Mouse (Mus musculus) olfactory bulb, adult 2 months (tissue): ENCODE results near the gene Clrn1. TPM values are rescaled to one million over a fixed set of nuclear protein-coding genes. Genes with fewer than 3 reads are reported as not detected.
"Not testable (repeated sequence)": the region's sequence is repeated elsewhere in the genome, so short reads cannot be mapped to it uniquely, and the experiment has no call there.

Experiments used
- H3K27ac ChIP-seq: fragments of 200-500 bp; 2 replicates; pipeline ENCODE4 v1.5.1; 2012; ENCODE audit warnings: low read depth, low read length; ENCODE audit not compliant: insufficient read depth
- H3K4me1 ChIP-seq: fragments of 200-500 bp; 2 replicates; pipeline ENCODE4 v1.6.1; 2012; ENCODE audit warnings: low read length; ENCODE audit not compliant: control insufficient read depth, insufficient read depth
- H3K4me3 ChIP-seq: fragments of 200-500 bp; 2 replicates; pipeline ENCODE4 v1.5.1; 2012; ENCODE audit warnings: mild to moderate bottlenecking, low read depth, low read length, moderate library complexity; ENCODE audit not compliant: insufficient read depth
- CTCF ChIP-seq: fragments of 200-500 bp; IDR thresholded peaks from 2 replicates; pipeline ENCODE4 v1.5.1; 2012; ENCODE audit warnings: low read depth, mild to moderate bottlenecking, low read length, moderate library complexity; ENCODE audit not compliant: insufficient read depth
- POLR2A ChIP-seq: fragments of 200-500 bp; IDR thresholded peaks from 2 replicates; pipeline ENCODE4 v1.6.1; 2012; ENCODE audit warnings: mild to moderate bottlenecking, low read depth, low read length, moderate library complexity; ENCODE audit not compliant: insufficient read depth
- WGBS: fragments of 180-500 bp; shearing (Covaris S2); methylation state at CpG from one replicate; pipeline ENCODE4 v1.1.7; 2018; 5-methylcytosine and 5-hydroxymethylcytosine counted together
- polyA plus RNA-seq: library from polyadenylated mRNA; stranded (reverse); fragments of >200 nt; gene quantifications from 2 replicates; pipeline ENCODE4 v1.2.4, GENCODE M21; 2012; ENCODE audit warnings: low replicate concordance; ENCODE audit not compliant: missing spikeins, insufficient read depth, insufficient read length

The Clrn1 gene
- polyA plus RNA-seq, 1 experiment, result not detected

- TF ChIP-seq CTCF (no peak), POLR2A (no peak)
- 67% methylated on average over 3 of the region's 3 CpGs for WGBS
- Histone ChIP-seq H3K4me3 (no peak overlapping the region), H3K27ac (no peak overlapping the region), H3K4me1 (peaks cover 3% of the 10 kb centered on the region; the same call in 1 of the 2 replicates)
Observed at GRCm38 (mm10) chr3:58889670-58890069, 4.5 kb upstream of the Clrn1 start.

- 86% methylated on average over 7 of the region's 7 CpGs for WGBS
- Histone ChIP-seq H3K4me3 (no peak overlapping the region), H3K4me1 (peaks cover 4% of the 10 kb centered on the region; the same call in 1 of the 2 replicates), H3K27ac (no peak overlapping the region)
- TF ChIP-seq POLR2A, result no peak
- no peak for TF ChIP-seq CTCF
Observed at GRCm38 (mm10) chr3:58888131-58888715, 3.1 kb upstream of the Clrn1 start.

- no peak overlapping the region for H3K27ac ChIP-seq
- TF ChIP-seq CTCF (no peak), POLR2A (no peak)
- 82% methylated on average over 10 of the region's 10 CpGs for WGBS
- H3K4me1 ChIP-seq, result peaks cover 4% of the 10 kb centered on the region; the same call in 1 of the 2 replicates
- H3K4me3 ChIP-seq, result no peak overlapping the region
Observed at GRCm38 (mm10) chr3:58887719-58888118, 2.6 kb upstream of the Clrn1 start.

- TF ChIP-seq POLR2A (no peak), CTCF (no peak)
- H3K4me1 ChIP-seq, result peaks cover 4% of the 10 kb centered on the region; the same call in 1 of the 2 replicates
Observed at GRCm38 (mm10) chr3:58883511-58883907, 1.6 kb downstream of the Clrn1 start.

DNA sequence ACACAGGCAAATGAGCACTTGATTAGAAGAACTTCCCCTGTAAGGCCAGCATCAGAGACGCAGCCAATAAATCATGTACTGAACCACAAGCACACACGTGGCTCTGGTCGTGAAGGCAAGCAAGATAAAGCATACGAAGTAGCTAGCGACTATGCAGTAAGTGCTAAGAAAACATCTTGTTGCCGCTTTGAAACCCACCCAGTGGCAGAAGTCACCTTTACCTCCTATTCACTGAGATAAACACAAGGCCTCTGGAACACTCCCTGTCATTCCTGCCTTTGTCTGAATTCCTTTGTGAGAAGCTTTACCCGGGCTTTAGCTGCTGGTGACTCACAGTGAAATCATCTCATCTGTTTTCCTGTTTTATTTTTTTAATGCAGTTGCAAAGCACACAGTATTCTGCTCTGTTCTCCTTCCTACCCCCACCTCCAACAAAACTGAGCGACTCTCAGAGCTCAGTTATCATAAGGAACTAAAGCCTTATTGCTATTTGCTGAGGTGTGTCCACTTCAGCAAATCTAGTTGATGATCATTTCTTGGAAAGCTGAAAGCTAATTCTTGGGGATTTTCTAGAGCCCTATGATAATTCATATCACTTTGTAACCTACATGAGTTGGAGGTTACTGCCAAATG is 2.1 kb downstream of the Clrn1 start:
- Histone ChIP-seq H3K4me3 (no peak overlapping the region), H3K4me1 (peaks cover 4% of the 10 kb centered on the region; the same call in 1 of the 2 replicates), H3K27ac (peak overlapping the region; percentile 95)
- 21% methylated on average over 8 of the region's 8 CpGs for WGBS
- no peak for TF ChIP-seq POLR2A
- no peak for TF ChIP-seq CTCF

More at GRCm38 (mm10) chr3:58883511-58883907, 1.6 kb downstream of the Clrn1 start:
- H3K4me3 ChIP-seq, result no peak overlapping the region
- H3K27ac ChIP-seq, result no peak overlapping the region

DNA sequence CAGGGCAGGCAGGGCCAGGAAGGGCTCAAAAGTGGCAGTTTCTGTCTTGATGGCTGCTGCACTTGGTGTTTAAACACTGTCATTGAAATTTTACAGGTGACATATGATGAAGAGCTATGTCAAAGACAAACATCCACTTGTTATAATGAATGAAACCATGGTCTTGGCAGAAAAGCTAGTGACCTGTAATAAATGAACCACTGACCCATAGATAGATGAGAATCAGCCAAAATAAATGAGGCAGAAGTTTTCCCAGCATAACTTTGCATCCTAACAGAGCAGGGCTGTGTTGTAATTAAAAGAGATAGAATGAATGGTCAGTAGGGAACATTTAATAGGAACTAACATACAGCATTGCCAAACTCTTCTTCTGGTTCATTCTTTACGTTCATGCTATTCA is 4.1 kb downstream of the Clrn1 start:
- 74% methylated on average over 1 of the region's 1 CpGs for WGBS
- Histone ChIP-seq H3K4me3 (no peak overlapping the region), H3K4me1 (peaks cover 4% of the 10 kb centered on the region; the same call in 1 of the 2 replicates), H3K27ac (no peak overlapping the region)
- TF ChIP-seq POLR2A, result no peak

DNA sequence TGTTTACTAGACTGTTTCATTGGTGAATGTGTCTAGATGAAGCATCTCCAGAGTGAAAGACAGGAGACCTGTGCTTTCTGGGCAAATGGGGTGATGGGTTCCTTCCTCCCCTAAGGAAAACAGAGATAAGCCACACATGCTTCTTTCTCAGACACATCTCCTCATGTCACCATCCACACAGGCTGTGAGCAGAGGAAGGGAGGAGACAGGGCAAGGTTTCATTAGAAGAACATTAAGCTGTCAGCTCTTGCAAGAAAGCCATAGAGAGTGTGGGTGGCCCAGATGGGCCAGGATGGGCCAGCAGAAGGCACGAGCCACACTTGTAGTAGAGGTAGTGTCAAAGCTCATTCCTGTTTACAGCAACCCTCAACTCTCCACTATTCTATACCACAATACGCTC is 5.0 kb downstream of the Clrn1 start:
- Histone ChIP-seq H3K4me3 (no peak overlapping the region), H3K4me1 (peaks cover 4% of the 10 kb centered on the region; the same call in 1 of the 2 replicates), H3K27ac (no peak overlapping the region)
- TF ChIP-seq POLR2A, result no peak
- no peak for TF ChIP-seq CTCF
- 77% methylated on average over 2 of the region's 2 CpGs for WGBS

DNA sequence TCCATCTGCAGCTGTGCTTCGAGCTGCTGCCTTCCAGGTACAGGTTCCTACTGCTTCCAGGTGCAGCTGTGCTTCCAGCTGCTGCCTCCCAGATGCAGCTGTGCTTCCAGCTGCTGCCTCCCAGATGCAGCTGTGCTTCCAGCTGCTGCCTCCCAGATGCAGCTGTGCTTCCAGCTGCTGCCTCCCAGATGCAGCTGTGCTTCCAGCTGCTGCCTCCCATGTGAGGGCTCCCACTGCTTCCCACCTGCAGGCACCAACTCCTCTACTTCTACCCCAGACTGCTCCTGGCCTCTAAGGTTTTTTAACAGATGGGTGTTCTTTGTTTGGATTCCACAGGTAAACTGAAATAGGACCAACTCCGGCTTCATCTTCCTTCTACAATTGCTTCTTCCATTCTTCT is 13.3 kb downstream of the Clrn1 start:
- 89% methylated on average over 2 of the region's 2 CpGs for WGBS
- H3K4me3 ChIP-seq, H3K27ac ChIP-seq, H3K4me1 ChIP-seq: not testable (repeated sequence)

GRCm38 (mm10) chr3:58865690-58866089 is 19.4 kb downstream of the Clrn1 start:
- H3K27ac ChIP-seq, result no peak overlapping the region
- no peaks in the 10 kb centered on the region for H3K4me1 ChIP-seq
- 37% methylated on average over 7 of the region's 7 CpGs for WGBS
- no peak overlapping the region for H3K4me3 ChIP-seq
- TF ChIP-seq POLR2A (no peak), CTCF (no peak)

GRCm38 (mm10) chr3:58862976-58863375 is 22.2 kb downstream of the Clrn1 start:
- Histone ChIP-seq H3K4me3 (no peak overlapping the region), H3K4me1 (no peaks in the 10 kb centered on the region), H3K27ac (no peak overlapping the region)
- 87% methylated on average over 2 of the region's 2 CpGs for WGBS
- no peak for TF ChIP-seq CTCF
- no peak for TF ChIP-seq POLR2A
